Mouse (Mus musculus) myocyte (in vitro differentiated cells): ENCODE data around the gene Zswim4.
A peak's percentile ranks its signal among the peaks of the same experiment; 100 is the strongest.

Source experiments
- E2F4 ChIP-seq: IDR thresholded peaks from one replicate; pipeline ENCODE4 v1.6.1; 2011; ENCODE audit warnings: mild to moderate bottlenecking, control low read depth, moderate library complexity; ENCODE audit not compliant: insufficient read depth
- MAX ChIP-seq: IDR thresholded peaks from one replicate; pipeline ENCODE4 v1.6.1; 2011; ENCODE audit warnings: low read depth, mild to moderate bottlenecking, control low read depth
- MYOD1 ChIP-seq, 3 experiments: IDR thresholded peaks; one replicate each; pipeline ENCODE4 v1.6.1; 2011; ENCODE audit warnings: control low read depth in 2 of 3, low read depth in 2 of 3, mild to moderate bottlenecking in 2 of 3, moderate library complexity in 1 of 3; ENCODE audit not compliant: insufficient read length in 2 of 3, control insufficient read depth in 1 of 3
- MYOG ChIP-seq, 3 experiments: IDR thresholded peaks; one replicate each; pipeline ENCODE4 v1.6.1; 2011; ENCODE audit warnings: control low read depth in 2 of 3, low read depth in 2 of 3, mild to moderate bottlenecking in 2 of 3; ENCODE audit not compliant: insufficient read length in 2 of 3, control insufficient read depth in 1 of 3, insufficient read depth in 1 of 3
- POLR2A ChIP-seq: IDR thresholded peaks from one replicate; pipeline ENCODE4 v1.6.1; 2011; ENCODE audit warnings: low read depth, mild to moderate bottlenecking, control low read depth, moderate library complexity; ENCODE audit not compliant: insufficient read length
- POLR2AphosphoS2 ChIP-seq: IDR thresholded peaks from one replicate; pipeline ENCODE4 v1.6.1; 2011; ENCODE audit warnings: low read depth, control low read depth; ENCODE audit not compliant: insufficient read length
- REST ChIP-seq: IDR thresholded peaks from one replicate; pipeline ENCODE4 v1.6.1; 2011; ENCODE audit warnings: mild to moderate bottlenecking, control low read depth, moderate library complexity; ENCODE audit not compliant: insufficient read depth, insufficient read length
- SRF ChIP-seq: IDR thresholded peaks from one replicate; pipeline ENCODE4 v1.6.1; 2011; ENCODE audit warnings: low read depth; ENCODE audit not compliant: control insufficient read depth, insufficient read length
- TCF12 ChIP-seq: IDR thresholded peaks from one replicate; pipeline ENCODE4 v1.6.1; 2011; ENCODE audit warnings: mild to moderate bottlenecking, control low read depth; ENCODE audit not compliant: poor library complexity, insufficient read depth, severe bottlenecking
- TCF3 ChIP-seq: IDR thresholded peaks from one replicate; pipeline ENCODE4 v1.6.1; 2011; ENCODE audit warnings: low read depth, control low read depth; ENCODE audit not compliant: insufficient read length
- USF1 ChIP-seq: IDR thresholded peaks from one replicate; pipeline ENCODE4 v1.6.1; 2011; ENCODE audit warnings: low read depth, mild to moderate bottlenecking, control low read depth, moderate library complexity

DNA sequence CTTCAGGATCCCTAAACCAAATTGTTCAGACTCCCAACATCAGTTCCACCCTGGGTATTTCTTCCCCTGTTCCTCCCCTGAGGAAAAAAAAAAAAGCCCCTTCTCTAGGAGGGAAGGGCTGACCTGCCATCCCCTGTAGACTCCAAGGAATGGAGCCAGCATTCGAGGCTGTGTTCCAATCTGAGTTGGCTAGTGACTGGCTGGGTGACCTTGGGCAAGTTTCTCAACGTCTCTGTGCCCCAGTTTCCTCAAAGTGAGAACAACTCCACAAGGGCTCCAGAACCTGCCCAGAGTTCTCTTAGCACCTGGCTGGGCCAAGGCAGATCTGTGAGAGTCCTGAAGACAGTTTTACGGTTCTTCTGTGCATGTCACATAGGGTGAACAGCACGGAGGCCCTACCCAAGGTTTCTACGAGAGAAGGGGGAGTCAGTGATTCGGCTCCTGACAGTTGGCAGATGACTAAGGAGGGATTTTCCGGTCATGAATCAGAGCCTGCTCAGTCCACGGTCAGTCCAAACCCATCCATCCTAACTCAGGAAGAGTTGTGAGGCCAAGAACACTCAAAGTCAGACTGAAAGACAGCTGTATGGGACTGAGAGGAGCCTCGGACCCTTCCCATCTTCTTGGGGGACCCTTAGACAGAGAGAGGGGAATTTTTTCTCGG is 977 bp downstream of the Zswim4 start:
- TF ChIP-seq POLR2A = peak; percentile 20
- TF ChIP-seq USF1 = no peak
- no peak for TF ChIP-seq MYOD1 (IDR thresholded peaks at IDR 0.05; ENCODE audit: control insufficient read depth in 1 of 3, insufficient read length in 2 of 3, low read depth in 2 of 3)
- no peak for TF ChIP-seq MAX
- TF ChIP-seq SRF = no peak
- TF ChIP-seq TCF3 = no peak
- no peak for TF ChIP-seq REST
- no peak for TF ChIP-seq MYOG (IDR thresholded peaks at IDR 0.05; ENCODE audit: control insufficient read depth in 1 of 3, insufficient read depth in 1 of 3, insufficient read length in 2 of 3, low read depth in 2 of 3)
- TF ChIP-seq POLR2AphosphoS2 = no peak
- TF ChIP-seq TCF12 = no peak
- TF ChIP-seq E2F4 = no peak
